Mouse (Mus musculus) heart, embryonic 13.5 days (tissue): ENCODE data around the gene Echs1. TPM values are rescaled to one million over a fixed set of nuclear protein-coding genes. Genes with fewer than 3 reads are reported as not detected.

ENCODE experiments used
- ATAC-seq: fragments of 200-750 bp; cut with Nextera tagmentation; 2 replicates; pipeline ENCODE4 v1.8.0; 2017; ENCODE audit warnings: moderate TSS enrichment; ENCODE audit not compliant: insufficient number of reproducible peaks, low FRiP score, low TSS enrichment; ENCODE audit errors: extremely low read depth
- H3K27ac ChIP-seq: fragments of 300-500 bp; sonication (generic); replicated peaks from 2 replicates; pipeline ENCODE4 v1.5.1; 2015; ENCODE audit warnings: moderate library complexity, mild to moderate bottlenecking, inconsistent platforms
- H3K27me3 ChIP-seq: fragments of 300-500 bp; sonication (generic); replicated peaks from 2 replicates; pipeline ENCODE4 v1.6.1; 2015; ENCODE audit warnings: mild to moderate bottlenecking, inconsistent platforms
- H3K36me3 ChIP-seq: fragments of 300-500 bp; sonication (generic); 2 replicates; pipeline ENCODE4 v1.6.1; 2015; ENCODE audit warnings: mild to moderate bottlenecking, inconsistent platforms
- H3K4me1 ChIP-seq: fragments of 300-500 bp; sonication (generic); 2 replicates; pipeline ENCODE4 v1.6.1; 2015; ENCODE audit warnings: inconsistent platforms
- H3K4me2 ChIP-seq: fragments of 300-500 bp; sonication (generic); 2 replicates; pipeline ENCODE4 v1.6.1; 2015; ENCODE audit warnings: inconsistent platforms, mild to moderate bottlenecking, moderate library complexity
- H3K4me3 ChIP-seq: fragments of 300-500 bp; sonication (generic); 2 replicates; pipeline ENCODE4 v1.5.1; 2015; ENCODE audit warnings: moderate library complexity, mild to moderate bottlenecking, inconsistent platforms
- H3K9ac ChIP-seq: fragments of 300-500 bp; sonication (generic); 2 replicates; pipeline ENCODE4 v1.6.1; 2015; ENCODE audit warnings: inconsistent platforms, mild to moderate bottlenecking, moderate library complexity
- H3K9me3 ChIP-seq: fragments of 300-500 bp; sonication (generic); 2 replicates; pipeline ENCODE4 v1.6.1; 2016; ENCODE audit warnings: inconsistent platforms
- WGBS: fragments of 180-500 bp; shearing (Covaris S2); methylation state at CpG from one replicate; pipeline ENCODE4 v1.1.7; 2015; ENCODE audit warnings: mixed read lengths; 5-methylcytosine and 5-hydroxymethylcytosine counted together
- polyA plus RNA-seq: library from polyadenylated mRNA; unstranded; fragments of >200 nt; fragmentation: Nextera tagmentation; extraction: Ambion mirVana; gene quantifications from 2 replicates; pipeline ENCODE4 v1.2.1, GENCODE M21; 2015

Gene Echs1
- polyA plus RNA-seq, 1 experiment from 2014 or later: 169 TPM

- WGBS: 2% methylated on average over 23 of the region's 23 CpGs
- H3K36me3 ChIP-seq: peaks cover 23% of the 10 kb centered on the region
- no peaks in the 10 kb centered on the region for H3K27me3 ChIP-seq
- peak within 1 kb of the TSS; percentile 92 for H3K9ac ChIP-seq
- H3K4me1 ChIP-seq: peaks cover 18% of the 10 kb centered on the region
- H3K4me2 ChIP-seq: peak within 1 kb of the TSS; percentile 95
- H3K9me3 ChIP-seq: no peaks in the 10 kb centered on the region
- peak within 1 kb of the TSS; percentile 81 for H3K4me3 ChIP-seq
- H3K27ac ChIP-seq: peak within 1 kb of the TSS; percentile 92
- ATAC-seq: no peak; the same call in 1 of the 2 replicates
Observed at GRCm38 (mm10) chr7:140115583-140116328, 520 bp downstream of the Echs1 start, which contains the start of gene Paox. Gene Paox, plus strand, starts transcription at chr7:140115799.

- no peaks in the 10 kb centered on the region for H3K27me3 ChIP-seq
- H3K4me1 ChIP-seq: peaks cover 16% of the 10 kb centered on the region
- H3K36me3 ChIP-seq: peaks cover 61% of the 10 kb centered on the region
- H3K4me2 ChIP-seq: no peak overlapping the region
- ATAC-seq: no peak
- no peak overlapping the region for H3K27ac ChIP-seq
- H3K4me3 ChIP-seq: no peak overlapping the region
- 51% methylated on average over 3 of the region's 3 CpGs for WGBS
- H3K9ac ChIP-seq: no peak overlapping the region
- H3K9me3 ChIP-seq: no peaks in the 10 kb centered on the region
Observed at GRCm38 (mm10) chr7:140111943-140112342, 4.3 kb downstream of the Echs1 start.

GRCm38 (mm10) chr7:140104009-140104408 is 12.3 kb downstream of the Echs1 start:
- peaks cover 14% of the 10 kb centered on the region for H3K4me1 ChIP-seq
- peaks cover 59% of the 10 kb centered on the region for H3K36me3 ChIP-seq
- 74% methylated on average over 4 of the region's 4 CpGs for WGBS
- no peak overlapping the region for H3K4me3 ChIP-seq
- H3K9me3 ChIP-seq: no peaks in the 10 kb centered on the region
- H3K4me2 ChIP-seq: no peak overlapping the region
- H3K27ac ChIP-seq: no peak overlapping the region
- ATAC-seq: no peak
- H3K9ac ChIP-seq: no peak overlapping the region
- no peaks in the 10 kb centered on the region for H3K27me3 ChIP-seq

- Histone ChIP-seq H3K4me3 (peak within 1 kb of the TSS; percentile 56), H3K9ac (peak within 1 kb of the TSS; percentile 87), H3K9me3 (no peaks in the 10 kb centered on the region), H3K36me3 (peaks cover 59% of the 10 kb centered on the region), H3K4me2 (peak within 1 kb of the TSS; percentile 75), H3K27ac (peak within 1 kb of the TSS; percentile 78), H3K27me3 (no peaks in the 10 kb centered on the region), H3K4me1 (peaks cover 14% of the 10 kb centered on the region)
- WGBS: 1% methylated on average over 30 of the region's 30 CpGs
- peak; percentile 75; the same call in 1 of the 2 replicates for ATAC-seq
Observed at GRCm38 (mm10) chr7:140101993-140102860, 14.0 kb downstream of the Echs1 start, which contains the start of gene Fuom. Gene Fuom, minus strand, starts transcription at chr7:140102441.

GRCm38 (mm10) chr7:140101498-140101897 is 14.8 kb downstream of the Echs1 start:
- Histone ChIP-seq H3K9me3 (no peaks in the 10 kb centered on the region), H3K4me1 (peaks cover 14% of the 10 kb centered on the region), H3K36me3 (peaks cover 53% of the 10 kb centered on the region), H3K27ac (peak overlapping the region; percentile 78), H3K4me2 (peak overlapping the region; percentile 75), H3K9ac (peak overlapping the region; percentile 87), H3K4me3 (peak overlapping the region; percentile 56), H3K27me3 (no peaks in the 10 kb centered on the region)
- WGBS: 72% methylated on average over 10 of the region's 10 CpGs
- no peak for ATAC-seq

- Histone ChIP-seq H3K9me3 (no peaks in the 10 kb centered on the region), H3K9ac (no peak overlapping the region), H3K27me3 (no peaks in the 10 kb centered on the region), H3K4me1 (peaks cover 27% of the 10 kb centered on the region), H3K27ac (no peak overlapping the region), H3K36me3 (peaks cover 37% of the 10 kb centered on the region), H3K4me2 (no peak overlapping the region), H3K4me3 (no peak overlapping the region)
- no peak for ATAC-seq
- 59% methylated on average over 1 of the region's 1 CpGs for WGBS
Observed at GRCm38 (mm10) chr7:140098466-140098865, 17.8 kb downstream of the Echs1 start.

GRCm38 (mm10) chr7:140096055-140096454 is 20.2 kb downstream of the Echs1 start:
- Histone ChIP-seq H3K9me3 (no peaks in the 10 kb centered on the region), H3K36me3 (peaks cover 37% of the 10 kb centered on the region), H3K4me1 (peaks cover 16% of the 10 kb centered on the region), H3K4me2 (no peak overlapping the region), H3K4me3 (no peak overlapping the region), H3K9ac (no peak overlapping the region), H3K27ac (no peak overlapping the region), H3K27me3 (no peaks in the 10 kb centered on the region)
- ATAC-seq: no peak

- no peak overlapping the region for H3K27ac ChIP-seq
Observed at GRCm38 (mm10) chr7:140095556-140095955, 20.7 kb downstream of the Echs1 start.

GRCm38 (mm10) chr7:140094954-140095353 is 21.3 kb downstream of the Echs1 start:
- Histone ChIP-seq H3K9ac (peak overlapping the region; percentile 45; the same call in 1 of the 2 replicates), H3K27ac (no peak overlapping the region), H3K9me3 (no peaks in the 10 kb centered on the region), H3K4me1 (peaks cover 12% of the 10 kb centered on the region), H3K4me2 (peak overlapping the region; percentile 11; the same call in 1 of the 2 replicates), H3K36me3 (peaks cover 28% of the 10 kb centered on the region), H3K4me3 (no peak overlapping the region), H3K27me3 (no peaks in the 10 kb centered on the region)
- ATAC-seq: no peak
- WGBS: 36% methylated on average over 5 of the region's 5 CpGs

More at GRCm38 (mm10) chr7:140095556-140095955, 20.7 kb downstream of the Echs1 start:
- Histone ChIP-seq H3K36me3 (peaks cover 33% of the 10 kb centered on the region), H3K4me2 (no peak overlapping the region), H3K9me3 (no peaks in the 10 kb centered on the region), H3K9ac (no peak overlapping the region), H3K4me1 (peaks cover 12% of the 10 kb centered on the region), H3K27me3 (no peaks in the 10 kb centered on the region), H3K4me3 (no peak overlapping the region)
- WGBS: 35% methylated on average over 1 of the region's 1 CpGs
- no peak for ATAC-seq

GRCm38 (mm10) chr7:140092924-140093528 is 23.2 kb downstream of the Echs1 start, which contains the start of gene Prap1:
Gene Prap1, plus strand, starts transcription at chr7:140093395.
- WGBS: 59% methylated on average over 5 of the region's 5 CpGs
- Histone ChIP-seq H3K9me3 (no peaks in the 10 kb centered on the region), H3K9ac (no peak within 1 kb of the TSS), H3K27ac (no peak within 1 kb of the TSS), H3K27me3 (peaks cover 3% of the 10 kb centered on the region; the same call in 1 of the 2 replicates), H3K4me1 (peaks cover 12% of the 10 kb centered on the region), H3K36me3 (peaks cover 10% of the 10 kb centered on the region), H3K4me2 (no peak within 1 kb of the TSS), H3K4me3 (no peak within 1 kb of the TSS)
- ATAC-seq: no peak

- H3K9ac ChIP-seq: no peak overlapping the region
- no peaks in the 10 kb centered on the region for H3K9me3 ChIP-seq
- H3K27me3 ChIP-seq: peaks cover 3% of the 10 kb centered on the region; the same call in 1 of the 2 replicates
- H3K4me3 ChIP-seq: no peak overlapping the region
- H3K36me3 ChIP-seq: no peaks in the 10 kb centered on the region
- peaks cover 12% of the 10 kb centered on the region for H3K4me1 ChIP-seq
- 78% methylated on average over 10 of the region's 10 CpGs for WGBS
- no peak for ATAC-seq
- no peak overlapping the region for H3K27ac ChIP-seq
- no peak overlapping the region for H3K4me2 ChIP-seq
Observed at GRCm38 (mm10) chr7:140090601-140091000, 25.7 kb downstream of the Echs1 start.
